Mouse (Mus musculus) erythroblast, embryonic 14.5 days (primary cell): ENCODE data around the gene Zfp341.

Source experiments
- GATA1 ChIP-seq: IDR thresholded peaks from 2 replicates; pipeline ENCODE4 v1.6.1; 2012; ENCODE audit warnings: low read length, inconsistent platforms, mixed read lengths
- TAL1 ChIP-seq: IDR thresholded peaks from 3 replicates; pipeline ENCODE4 v1.6.1; 2012; ENCODE audit warnings: low read length, inconsistent platforms, mixed read lengths

- TF ChIP-seq TAL1 (no peak), GATA1 (no peak)
Observed at GRCm38 (mm10) chr2:154624137-154624536, 11.0 kb downstream of the Zfp341 start.
